Mouse (Mus musculus) thymus, postnatal 10 days (tissue): ENCODE results near the gene Fgfr3.
A peak's percentile ranks its signal among the peaks of the same experiment; 100 is the strongest.

Source experiments
- DNase-seq, 2 experiments: peaks; one replicate each; pipeline ENCODE4 v3.0.0; 2021; ENCODE audit warnings: low spot score in 2 of 2

The Fgfr3 gene

DNA sequence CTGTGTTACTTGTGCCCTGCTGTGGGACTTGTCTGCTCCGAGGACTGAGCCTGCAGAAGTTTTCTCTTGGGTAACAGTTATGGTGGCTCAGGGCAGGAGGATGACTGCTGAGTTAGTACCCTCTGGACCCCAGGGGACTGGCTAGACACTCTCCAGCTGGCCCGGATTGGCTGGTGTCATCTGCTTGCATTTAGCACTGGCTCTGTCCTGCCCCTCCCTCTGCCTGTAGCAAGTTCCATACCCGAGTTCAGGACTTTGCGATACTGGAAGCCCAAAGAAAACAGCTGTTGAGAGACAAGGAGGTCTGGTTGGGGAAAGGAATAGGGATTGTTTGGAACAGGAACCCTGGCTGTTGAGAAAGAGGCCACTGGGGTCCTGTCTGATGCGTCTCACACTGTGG, 9.0 kb downstream of the Fgfr3 start:
- no peak for DNase-seq

DNA sequence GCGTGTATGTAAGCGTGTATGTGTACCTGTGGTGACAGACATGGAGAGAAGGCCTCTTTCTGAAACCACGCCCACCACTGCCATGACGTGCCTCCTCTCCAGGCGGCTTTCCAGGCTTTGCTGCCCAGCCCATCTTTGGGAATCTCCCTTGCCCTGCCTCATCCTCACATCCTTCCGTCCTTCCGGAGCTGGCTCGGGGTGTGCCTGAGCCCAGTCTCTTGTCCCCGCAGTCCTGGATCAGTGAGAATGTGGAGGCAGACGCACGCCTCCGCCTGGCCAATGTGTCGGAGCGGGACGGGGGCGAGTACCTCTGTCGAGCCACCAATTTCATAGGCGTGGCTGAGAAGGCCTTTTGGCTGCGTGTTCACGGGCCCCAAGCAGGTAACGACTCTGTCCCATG, 9.6 kb downstream of the Fgfr3 start:
- no peak for DNase-seq

DNA sequence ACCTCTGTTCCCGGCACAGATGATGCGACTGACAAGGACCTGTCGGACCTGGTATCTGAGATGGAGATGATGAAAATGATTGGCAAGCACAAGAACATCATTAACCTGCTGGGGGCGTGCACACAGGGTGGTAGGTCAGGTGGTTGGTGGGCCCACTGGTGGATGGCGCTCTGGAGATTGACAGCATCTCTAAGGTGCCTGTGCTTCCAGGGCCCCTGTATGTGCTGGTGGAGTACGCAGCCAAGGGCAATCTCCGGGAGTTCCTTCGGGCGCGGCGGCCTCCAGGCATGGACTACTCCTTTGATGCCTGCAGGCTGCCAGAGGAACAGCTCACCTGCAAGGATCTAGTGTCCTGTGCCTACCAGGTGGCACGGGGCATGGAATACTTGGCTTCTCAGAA, 12.4 kb downstream of the Fgfr3 start:
- DNase-seq, result no peak

DNA sequence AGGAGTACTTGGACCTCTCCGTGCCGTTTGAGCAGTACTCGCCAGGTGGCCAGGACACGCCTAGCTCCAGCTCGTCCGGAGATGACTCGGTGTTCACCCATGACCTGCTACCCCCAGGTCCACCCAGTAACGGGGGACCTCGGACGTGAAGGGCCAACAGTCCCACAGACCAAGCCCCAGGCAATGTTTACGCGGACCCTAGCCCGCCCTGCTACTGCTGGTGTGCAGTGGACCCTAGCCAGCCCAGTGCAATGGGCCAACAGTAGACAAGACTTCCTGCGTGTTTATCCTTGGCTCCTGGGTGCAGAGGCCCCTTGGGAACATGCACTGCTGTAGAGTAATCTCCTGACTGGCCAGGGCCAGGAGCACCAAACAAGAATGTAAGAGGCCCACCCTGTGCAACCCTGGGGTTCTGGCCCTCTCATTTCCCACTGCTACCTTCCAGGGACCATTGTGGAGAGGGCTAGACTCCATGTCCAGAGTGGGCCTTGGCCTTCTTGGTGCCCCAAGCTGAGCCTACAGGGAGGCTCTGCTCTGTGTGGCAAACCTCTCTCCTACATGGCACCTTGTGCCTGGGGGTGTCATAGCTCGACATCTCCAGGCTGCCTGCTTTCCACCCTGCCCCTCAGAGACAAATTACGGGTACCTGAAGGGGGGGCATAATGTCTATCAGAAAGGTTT, 14.1 kb downstream of the Fgfr3 start:
- DNase-seq, result no peak

DNA sequence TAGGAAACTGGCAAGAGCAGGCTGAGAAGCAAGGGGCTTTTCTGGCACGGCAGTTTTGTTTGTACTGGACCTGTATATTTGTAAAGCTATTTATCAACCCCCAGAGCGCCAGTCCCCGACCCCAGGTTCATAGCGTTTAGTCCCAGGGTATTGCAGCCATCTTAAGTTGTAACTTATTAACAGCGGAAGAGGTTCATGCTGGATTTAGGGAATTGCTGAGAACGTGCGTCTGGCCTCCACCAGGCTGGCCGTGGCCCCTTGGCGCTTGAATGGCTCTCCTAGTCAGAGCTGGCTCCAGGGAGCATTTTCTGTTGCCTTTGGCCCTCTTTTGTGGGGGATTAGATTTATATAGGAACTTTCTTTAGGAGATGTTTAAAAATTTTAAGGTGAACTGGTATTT, 14.8 kb downstream of the Fgfr3 start:
- DNase-seq, result no peak

DNA sequence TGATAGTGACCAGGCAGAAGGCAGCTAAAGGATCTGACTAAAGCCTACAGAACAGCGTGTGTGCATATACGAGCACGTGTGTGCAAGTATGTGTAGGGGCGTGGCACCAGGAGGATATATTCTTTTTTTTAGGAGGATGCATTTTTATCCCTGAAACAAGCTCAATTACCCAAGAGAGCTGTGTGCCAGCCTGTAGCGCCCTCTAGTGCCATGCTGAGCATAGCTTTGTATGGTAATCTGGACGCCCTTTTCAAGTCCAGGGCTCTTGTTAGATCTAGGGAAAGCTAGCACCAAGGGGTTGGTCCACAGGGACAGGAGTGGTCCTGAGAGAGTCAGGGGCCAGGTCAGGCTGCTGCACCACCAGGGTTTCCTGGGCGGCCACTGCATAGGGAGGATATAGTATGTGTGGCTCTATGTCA, 16.4 kb downstream of the Fgfr3 start:
- peak in 1 of 2 experiments; percentile 56 for DNase-seq

DNA sequence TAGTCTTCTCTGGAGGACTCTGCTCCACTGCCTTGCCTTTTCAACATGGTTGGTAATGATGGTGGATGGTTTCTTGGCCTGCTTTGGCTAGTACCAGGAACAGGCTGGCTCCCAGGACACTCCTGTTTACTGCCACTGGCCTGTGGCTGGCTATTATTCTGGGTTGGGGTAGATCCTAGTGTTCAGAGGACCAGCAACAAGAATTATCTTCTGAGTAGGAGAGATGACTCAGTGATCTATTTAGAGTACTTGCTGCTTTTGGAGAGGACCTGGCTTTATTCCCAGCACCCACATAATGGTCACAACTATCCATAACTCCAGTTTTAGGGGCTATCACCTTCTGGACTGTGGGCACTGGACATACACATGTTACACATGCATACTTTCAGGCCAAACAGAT, 16.9 kb downstream of the Fgfr3 start:
- no peak for DNase-seq

DNA sequence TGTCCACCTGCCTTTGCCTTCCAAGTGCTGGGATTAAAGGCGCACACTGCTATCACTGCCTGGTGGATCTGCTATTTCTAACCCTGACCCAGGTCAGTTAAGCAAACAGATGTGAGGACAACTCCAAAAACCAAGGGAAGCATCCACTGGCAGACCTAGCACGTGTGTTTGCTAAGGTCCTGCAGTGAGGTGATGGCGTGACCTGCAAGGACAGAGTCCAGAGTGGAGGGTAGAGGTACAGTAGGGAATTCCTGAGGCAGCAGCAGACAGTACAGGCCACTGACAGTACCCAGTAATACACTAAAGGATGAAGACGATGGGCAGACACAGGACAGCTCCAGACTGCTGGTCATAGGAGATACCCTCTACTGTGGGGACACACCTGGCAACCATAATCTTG, 19.1 kb downstream of the Fgfr3 start:
- DNase-seq, result no peak

- no peak for DNase-seq
Measured at GRCm38 (mm10) chr5:33743481-33743880, 22.0 kb downstream of the Fgfr3 start.

DNA sequence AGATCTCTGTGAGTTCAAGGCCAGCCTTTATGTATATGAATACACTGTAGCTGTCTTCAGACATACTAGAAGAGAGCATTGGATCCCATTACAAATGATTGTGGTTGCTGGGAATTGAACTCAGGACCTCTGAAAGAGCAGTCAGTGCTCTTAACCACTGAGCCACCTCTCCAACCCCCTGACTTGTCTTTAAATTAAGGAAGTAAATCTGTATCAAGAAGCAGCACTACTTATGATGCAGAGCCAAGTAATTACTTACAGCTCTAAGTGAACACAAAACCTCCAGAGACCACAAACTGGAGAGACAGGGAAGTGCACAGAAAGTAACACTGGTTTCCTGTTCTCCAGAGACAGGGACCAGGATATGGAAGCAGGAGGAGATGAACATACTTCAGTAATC, 55.7 kb downstream of the Fgfr3 start:
- no peak for DNase-seq

DNA sequence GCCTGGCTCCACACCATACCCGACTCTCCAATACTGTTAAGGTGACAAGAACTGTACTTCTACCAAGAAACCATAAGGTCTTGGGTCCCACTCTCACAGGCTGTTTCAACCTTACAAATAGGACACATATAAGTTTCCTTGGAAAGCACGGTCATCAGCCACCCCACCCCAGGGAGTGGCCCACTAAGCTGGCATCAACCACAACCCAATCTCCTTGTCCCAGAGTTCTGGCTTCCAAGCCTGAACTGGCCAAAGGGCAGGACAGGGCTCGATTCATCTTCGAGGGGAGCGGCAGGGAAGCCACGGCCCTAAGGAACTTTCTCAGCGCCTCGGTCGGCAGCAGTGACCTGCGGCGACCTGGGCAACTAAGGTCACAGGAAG, 60.5 kb downstream of the Fgfr3 start:
- DNase-seq, result no peak

DNA sequence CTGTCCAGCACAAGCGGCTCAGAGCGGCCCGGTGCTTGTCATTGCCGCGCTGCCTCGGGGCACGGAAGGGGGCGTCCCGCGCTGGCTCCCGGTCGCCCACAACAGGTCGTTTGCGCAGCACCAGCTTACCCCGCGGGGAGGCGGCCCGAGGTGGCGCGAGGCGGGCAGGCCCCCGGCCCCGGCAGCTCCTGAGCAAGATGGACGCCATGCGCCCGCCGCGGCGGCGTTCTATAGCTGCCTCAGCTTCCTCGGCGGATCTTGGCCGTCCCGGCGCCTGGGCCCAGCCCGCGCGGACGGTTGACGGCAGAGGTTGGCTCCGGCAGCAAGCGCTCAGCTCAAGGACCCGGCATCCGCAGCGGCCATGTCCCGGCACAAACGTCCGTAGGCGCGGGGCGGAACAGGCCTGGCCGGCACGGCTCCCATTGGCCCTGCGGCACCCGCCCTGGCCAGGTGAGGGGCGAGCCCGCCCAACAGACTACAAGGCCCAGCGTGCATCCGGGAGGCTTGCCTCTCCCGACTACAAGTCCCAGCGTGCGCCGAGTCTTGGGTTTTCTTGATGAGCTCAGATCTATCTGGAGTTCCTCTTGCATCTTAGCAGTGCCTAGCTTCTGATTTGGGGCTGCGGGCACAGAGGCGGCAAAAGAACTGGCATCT, 61.0 kb downstream of the Fgfr3 start, which contains the start of gene Letm1:
TSS of gene Letm1 (minus strand) at position 473 of the 654 bp plus-strand sequence.
- peak; percentile 87 for DNase-seq

GRCm38 (mm10) chr5:33782999-33783390, 61.5 kb downstream of the Fgfr3 start:
- peak in 1 of 2 experiments; percentile 10 for DNase-seq
